21 mouse cellular contexts compared by ENCODE assay signal in genomic region chr2:54841245-54841644, GRCm38 (mm10).
DNase-seq lines count a peak whose midpoint lies in the region; ATAC-seq and TF ChIP-seq lines count a peak whose summit lies in the region.
"Had no signal": no experiment of that assay in that cellular context is flagged by ENCODE, and none has a peak within 500 bp of the region (broad histone marks: within the 10 kb centered on the region; RNA-seq: fewer than 3 reads in every experiment).

No protein-coding gene starts in this region.

- H3K4me2 ChIP-seq in kidney, postnatal 0 days (ENCODE audit: low read length) = no peak overlapping the region
- H3K4me2 ChIP-seq in kidney, embryonic 14.5 days (replicated peaks; ENCODE audit: low read depth, low read length) = no peak overlapping the region
- H3K4me2 ChIP-seq in neural tube, embryonic 14.5 days (ENCODE audit: low read depth, low read length) = no peak overlapping the region
- H3K4me2 ChIP-seq: embryonic facial prominence, embryonic 15.5 days; hindbrain, embryonic 14.5 days had no signal

- no peak for TF ChIP-seq POLR2A in brain, embryonic 14.5 days (IDR thresholded peaks at IDR 0.05; ENCODE audit: borderline replicate concordance, extremely low read depth, insufficient read depth, insufficient read length, poor library complexity, severe bottlenecking)

- no peaks in the 10 kb centered on the region for H3K36me3 ChIP-seq in kidney, postnatal 0 days (ENCODE audit: insufficient read depth, low read length)
- no peaks in the 10 kb centered on the region for H3K36me3 ChIP-seq in kidney, embryonic 14.5 days (ENCODE audit: control insufficient read depth, insufficient read depth, low read length)
- H3K36me3 ChIP-seq in neural tube, embryonic 14.5 days (ENCODE audit: control insufficient read depth, insufficient read depth, low read length) = no peaks in the 10 kb centered on the region
- H3K36me3 ChIP-seq: embryonic facial prominence, embryonic 15.5 days; forebrain, embryonic 10.5 days; heart, embryonic 10.5 days had no signal

- H3K4me1 ChIP-seq in kidney, postnatal 0 days (replicated peaks; ENCODE audit: insufficient read depth, low read length) = no peaks in the 10 kb centered on the region
- no peaks in the 10 kb centered on the region for H3K4me1 ChIP-seq in kidney, embryonic 14.5 days (ENCODE audit: control insufficient read depth, insufficient read depth, low read length)
- H3K4me1 ChIP-seq in neural tube, embryonic 14.5 days (ENCODE audit: control insufficient read depth, insufficient read depth, low read length) = no peaks in the 10 kb centered on the region
- H3K4me1 ChIP-seq: embryonic facial prominence, embryonic 15.5 days; forebrain, embryonic 10.5 days; heart, embryonic 10.5 days had no signal

- H3K9me3 ChIP-seq in kidney, postnatal 0 days (replicated peaks; ENCODE audit: low read length) = no peaks in the 10 kb centered on the region
- no peaks in the 10 kb centered on the region for H3K9me3 ChIP-seq in kidney, embryonic 14.5 days (ENCODE audit: control insufficient read depth, low read length)
- no peaks in the 10 kb centered on the region for H3K9me3 ChIP-seq in neural tube, embryonic 14.5 days (ENCODE audit: control insufficient read depth, low read length)
- H3K9me3 ChIP-seq: embryonic facial prominence, embryonic 15.5 days; forebrain, embryonic 10.5 days; heart, embryonic 10.5 days had no signal

- H3K27ac ChIP-seq in kidney, postnatal 0 days = no peak overlapping the region
- H3K27ac ChIP-seq in kidney, embryonic 14.5 days (ENCODE audit: low read depth, low read length) = no peak overlapping the region
- 0 out of 2 replicates have a peak overlapping the region, but pooled peaks have one; percentile 36 for H3K27ac ChIP-seq in neural tube, embryonic 14.5 days (ENCODE audit: low read depth, low read length)
- H3K27ac ChIP-seq: embryonic facial prominence, embryonic 15.5 days; forebrain, embryonic 10.5 days; heart, embryonic 10.5 days; hindbrain, embryonic 14.5 days had no signal

- peak; percentile 5 for DNase-seq in kidney, postnatal 0 days (ENCODE audit: low spot score)
- peak; percentile 19 for DNase-seq in brain, embryonic 14.5 days (ENCODE audit: low read depth)
- peak; percentile 39 for DNase-seq in forelimb bud, embryonic 11.5 days (ENCODE audit: low read depth, low spot score)
- DNase-seq in ovary, postnatal 36 days (ENCODE audit: low spot score) = no peak
- DNase-seq: adrenal gland, adult 8-10 months; adrenal gland, postnatal 36 days; cerebellum, adult 11 months; cerebellum, adult 8-10 months; cerebellum, postnatal 14 days; gastrocnemius, postnatal 10 days; heart, adult 18-20 months; heart, postnatal 10 days had no signal

- 15% methylated on average over 1 of the region's 1 CpGs for WGBS in kidney, postnatal 0 days
- WGBS in kidney, embryonic 14.5 days = 5% methylated on average over 1 of the region's 1 CpGs
- WGBS in neural tube, embryonic 14.5 days = 24% methylated on average over 1 of the region's 1 CpGs

- H3K9ac ChIP-seq in kidney, postnatal 0 days (ENCODE audit: low read depth, low read length) = no peak overlapping the region
- H3K9ac ChIP-seq in kidney, embryonic 14.5 days (ENCODE audit: low read depth, low read length) = no peak overlapping the region
- H3K9ac ChIP-seq in neural tube, embryonic 14.5 days (replicated peaks; ENCODE audit: low read depth, low read length) = no peak overlapping the region
- H3K9ac ChIP-seq: embryonic facial prominence, embryonic 15.5 days; hindbrain, embryonic 14.5 days had no signal

- H3K4me3 ChIP-seq in kidney, postnatal 0 days (replicated peaks; ENCODE audit: low read depth, low read length) = no peak overlapping the region
- H3K4me3 ChIP-seq in kidney, embryonic 14.5 days (ENCODE audit: low read length) = no peak overlapping the region
- no peak overlapping the region for H3K4me3 ChIP-seq in neural tube, embryonic 14.5 days (ENCODE audit: low read depth, low read length)
- H3K4me3 ChIP-seq: embryonic facial prominence, embryonic 15.5 days; erythroblast, embryonic 14.5 days; forebrain, embryonic 10.5 days; heart, embryonic 10.5 days had no signal

- H3K27me3 ChIP-seq in kidney, postnatal 0 days (ENCODE audit: insufficient read depth, low read length) = no peaks in the 10 kb centered on the region
- H3K27me3 ChIP-seq in kidney, embryonic 14.5 days (ENCODE audit: control insufficient read depth, insufficient read depth, low read length) = no peaks in the 10 kb centered on the region
- no peaks in the 10 kb centered on the region for H3K27me3 ChIP-seq in neural tube, embryonic 14.5 days (ENCODE audit: control insufficient read depth, insufficient read depth, low read length)
- H3K27me3 ChIP-seq: embryonic facial prominence, embryonic 15.5 days had no signal

- no peak for ATAC-seq in kidney, postnatal 0 days (replicated peaks; ENCODE audit: low FRiP score, low read depth)
- no peak for ATAC-seq in kidney, embryonic 14.5 days (ENCODE audit: low FRiP score, low TSS enrichment)
- peak; percentile 81 for ATAC-seq in neural tube, embryonic 14.5 days (ENCODE audit: low read depth)
- ATAC-seq: forebrain, embryonic 14.5 days; inflammation-experienced regulatory T-cells, adult 6 months had no signal

- no peak for TF ChIP-seq CTCF in kidney, postnatal 0 days (IDR thresholded peaks at IDR 0.05; ENCODE audit: low read depth)
- TF ChIP-seq CTCF in brain, embryonic 14.5 days (IDR thresholded peaks at IDR 0.05; ENCODE audit: borderline replicate concordance, extremely low read depth, insufficient read depth, insufficient read length) = no peak
